Mouse (Mus musculus) hindbrain, postnatal 0 days (tissue): ENCODE results near the gene Sh3pxd2b. TPM values are rescaled to one million over a fixed set of nuclear protein-coding genes. Genes with fewer than 3 reads are reported as not detected.

ENCODE experiments used
- ATAC-seq: fragments of 200-750 bp; cut with Nextera tagmentation; 2 replicates; pipeline ENCODE4 v1.8.0; 2017; ENCODE audit warnings: mild to moderate bottlenecking, moderate TSS enrichment, moderate library complexity
- DNase-seq: peaks from one replicate; pipeline ENCODE4 v3.0.0-alpha.2; 2015; ENCODE audit warnings: low spot score
- H3K27ac ChIP-seq: fragments of 300-500 bp; sonication (generic); 2 replicates; pipeline ENCODE4 v1.5.1; 2014; ENCODE audit warnings: mild to moderate bottlenecking
- H3K27me3 ChIP-seq: fragments of 300-500 bp; sonication (generic); 2 replicates; pipeline ENCODE4 v1.6.1; 2014; ENCODE audit warnings: low read length, mixed read lengths; ENCODE audit not compliant: insufficient read depth
- H3K36me3 ChIP-seq: fragments of 300-500 bp; sonication (generic); 2 replicates; pipeline ENCODE4 v1.6.1; 2014; ENCODE audit warnings: low read length, mixed read lengths; ENCODE audit not compliant: insufficient read depth
- H3K4me1 ChIP-seq: fragments of 300-500 bp; sonication (generic); 2 replicates; pipeline ENCODE4 v1.6.1; 2014; ENCODE audit warnings: antibody characterized with exemption, low read length, mixed read lengths; ENCODE audit not compliant: insufficient read depth
- H3K4me2 ChIP-seq: fragments of 300-500 bp; sonication (generic); 2 replicates; pipeline ENCODE4 v1.6.1; 2014; ENCODE audit warnings: low read depth, mild to moderate bottlenecking, low read length, moderate library complexity, mixed read lengths
- H3K4me3 ChIP-seq: fragments of 300-500 bp; sonication (generic); 2 replicates; pipeline ENCODE4 v1.5.1; 2014; ENCODE audit warnings: low read length
- H3K9ac ChIP-seq: fragments of 300-500 bp; sonication (generic); replicated peaks from 2 replicates; pipeline ENCODE4 v1.6.1; 2014; ENCODE audit warnings: mild to moderate bottlenecking, low read length, moderate library complexity, mixed read lengths
- H3K9me3 ChIP-seq: fragments of 300-500 bp; sonication (generic); 2 replicates; pipeline ENCODE4 v1.6.1; 2016; ENCODE audit warnings: low read length, mixed read lengths
- CTCF ChIP-seq: IDR thresholded peaks from 2 replicates; pipeline ENCODE4 v1.5.1; 2016; ENCODE audit warnings: antibody characterized with exemption, control low read depth, low read depth
- WGBS: fragments of 180-500 bp; shearing (Covaris S2); extraction: QIAGEN DNeasy Blood & Tissue Kit; methylation state at CpG from one replicate; pipeline ENCODE4 v1.1.7; 2014; 5-methylcytosine and 5-hydroxymethylcytosine counted together
- polyA plus RNA-seq: library from polyadenylated mRNA; unstranded; fragments of >200 nt; fragmentation: Nextera tagmentation; extraction: Ambion mirVana; gene quantifications from 2 replicates; pipeline ENCODE4 v1.2.1, GENCODE M21; 2015
- total RNA-seq: library from RNA; depleted of rRNA; stranded (reverse); fragments of >200 nt; gene quantifications from 2 replicates; pipeline ENCODE4 v1.2.3, GENCODE M21; 2014

The Sh3pxd2b gene
- total and polyA plus RNA-seq, 2 experiments from 2014 or later = 7.4 to 37.4 TPM

DNA sequence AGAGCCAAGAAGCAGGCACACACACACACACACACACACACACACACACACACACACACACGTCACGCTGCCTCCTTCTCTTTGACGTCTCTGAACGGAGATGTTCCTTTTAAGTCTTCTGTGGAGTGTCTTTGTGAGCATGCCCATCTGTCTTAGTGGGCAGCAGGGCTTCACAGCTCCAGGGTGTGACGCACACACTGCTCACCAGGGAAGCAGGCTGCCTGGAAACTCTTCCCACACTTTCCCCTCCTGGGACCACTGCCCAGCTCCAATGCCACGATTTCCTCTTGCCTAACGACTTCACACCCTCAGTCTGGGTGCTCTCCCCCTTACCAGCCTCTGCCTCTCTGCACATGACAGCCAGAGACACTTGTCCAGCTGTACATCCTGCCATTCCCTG is 55.1 kb downstream of the Sh3pxd2b start:
- ATAC-seq (no peak), DNase-seq (no peak)
- H3K36me3 ChIP-seq = peaks cover 6% of the 10 kb centered on the region; the same call in 1 of the 2 replicates
- no peak overlapping the region for H3K4me3 ChIP-seq
- H3K27ac ChIP-seq = no peak overlapping the region
- no peaks in the 10 kb centered on the region for H3K4me1 ChIP-seq
- no peak overlapping the region for H3K9ac ChIP-seq
- no peak overlapping the region for H3K4me2 ChIP-seq
- no peaks in the 10 kb centered on the region for H3K9me3 ChIP-seq
- WGBS = 68% methylated on average over 7 of the region's 7 CpGs
- no peaks in the 10 kb centered on the region for H3K27me3 ChIP-seq
- no peak for TF ChIP-seq CTCF

- ATAC-seq (no peak), DNase-seq (no peak)
- no peak overlapping the region; the same call in 1 of the 2 replicates for H3K27ac ChIP-seq
- H3K27me3 ChIP-seq = no peaks in the 10 kb centered on the region
- H3K4me3 ChIP-seq = no peak overlapping the region
- H3K9me3 ChIP-seq = no peaks in the 10 kb centered on the region
- WGBS = 78% methylated on average over 3 of the region's 3 CpGs
- no peak for TF ChIP-seq CTCF
- H3K9ac ChIP-seq = no peak overlapping the region
- no peaks in the 10 kb centered on the region for H3K4me1 ChIP-seq
- H3K4me2 ChIP-seq = no peak overlapping the region
- peaks cover 10% of the 10 kb centered on the region; the same call in 1 of the 2 replicates for H3K36me3 ChIP-seq
Measured at GRCm38 (mm10) chr11:32404708-32405107, 57.1 kb downstream of the Sh3pxd2b start.

- no peak for TF ChIP-seq CTCF
- H3K9me3 ChIP-seq = no peaks in the 10 kb centered on the region
- WGBS = 82% methylated on average over 2 of the region's 3 CpGs
- no peak overlapping the region for H3K4me2 ChIP-seq
- H3K27me3 ChIP-seq = no peaks in the 10 kb centered on the region
- H3K27ac ChIP-seq = no peak overlapping the region
- H3K36me3 ChIP-seq = peaks cover 5% of the 10 kb centered on the region; the same call in 1 of the 2 replicates
- H3K4me3 ChIP-seq = no peak overlapping the region
- no peak for ATAC-seq
- no peaks in the 10 kb centered on the region; the same call in 1 of the 2 replicates for H3K4me1 ChIP-seq
- no peak for DNase-seq
- H3K9ac ChIP-seq = no peak overlapping the region
Measured at GRCm38 (mm10) chr11:32407863-32408262, 60.2 kb downstream of the Sh3pxd2b start.

- DNase-seq = no peak
- Histone ChIP-seq H3K36me3 (peaks cover 11% of the 10 kb centered on the region; the same call in 1 of the 2 replicates), H3K4me1 (no peaks in the 10 kb centered on the region; the same call in 1 of the 2 replicates), H3K9me3 (no peaks in the 10 kb centered on the region), H3K27me3 (no peaks in the 10 kb centered on the region), H3K9ac (no peak overlapping the region), H3K27ac (no peak overlapping the region), H3K4me2 (no peak overlapping the region), H3K4me3 (no peak overlapping the region)
- TF ChIP-seq CTCF = no peak
- no peak for ATAC-seq
Measured at GRCm38 (mm10) chr11:32409052-32409451, 61.4 kb downstream of the Sh3pxd2b start.

DNA sequence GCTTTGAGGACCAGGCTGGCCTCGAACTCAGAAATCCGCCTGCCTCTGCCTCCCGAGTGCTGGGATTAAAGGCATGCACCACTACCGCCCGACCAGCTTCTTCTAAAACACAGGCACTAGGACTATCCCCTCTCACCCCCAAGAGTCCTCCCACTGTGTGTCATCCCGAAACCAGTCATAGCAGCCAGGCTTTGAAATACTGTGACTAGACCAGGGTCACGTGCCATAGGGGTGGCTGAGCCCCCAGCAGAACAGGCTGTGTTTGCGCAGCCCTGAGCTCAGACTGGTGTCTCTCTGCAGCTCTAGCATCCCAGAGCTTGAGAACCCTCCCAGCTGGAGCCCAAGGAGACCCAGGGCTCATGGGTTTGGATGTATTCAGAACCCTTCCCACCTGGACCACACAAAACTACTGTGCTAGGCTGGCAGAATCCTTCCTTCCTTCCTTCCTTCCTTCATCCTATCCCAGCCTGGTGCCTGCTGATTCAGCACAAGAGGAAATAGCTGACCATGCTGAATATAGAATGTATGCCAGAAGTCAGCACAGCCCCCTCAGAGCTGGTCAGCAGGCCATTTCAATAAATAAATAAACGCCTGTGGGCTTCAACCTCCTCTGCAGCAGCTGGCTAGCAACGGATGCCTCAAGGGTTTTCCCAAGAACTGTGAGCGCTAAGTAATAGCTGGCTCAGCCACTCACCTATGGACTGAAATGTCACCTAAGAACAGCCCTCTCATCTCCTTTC is 62.4 kb downstream of the Sh3pxd2b start:
- Histone ChIP-seq H3K4me1 (no peaks in the 10 kb centered on the region; the same call in 1 of the 2 replicates), H3K27me3 (no peaks in the 10 kb centered on the region), H3K9me3 (no peaks in the 10 kb centered on the region), H3K36me3 (peaks cover 17% of the 10 kb centered on the region; the same call in 1 of the 2 replicates), H3K4me3 (no peak overlapping the region), H3K9ac (no peak overlapping the region), H3K27ac (no peak overlapping the region), H3K4me2 (no peak overlapping the region)
- 88% methylated on average over 11 of the region's 11 CpGs for WGBS
- no peak for TF ChIP-seq CTCF
- no peak for ATAC-seq
- DNase-seq = no peak

DNA sequence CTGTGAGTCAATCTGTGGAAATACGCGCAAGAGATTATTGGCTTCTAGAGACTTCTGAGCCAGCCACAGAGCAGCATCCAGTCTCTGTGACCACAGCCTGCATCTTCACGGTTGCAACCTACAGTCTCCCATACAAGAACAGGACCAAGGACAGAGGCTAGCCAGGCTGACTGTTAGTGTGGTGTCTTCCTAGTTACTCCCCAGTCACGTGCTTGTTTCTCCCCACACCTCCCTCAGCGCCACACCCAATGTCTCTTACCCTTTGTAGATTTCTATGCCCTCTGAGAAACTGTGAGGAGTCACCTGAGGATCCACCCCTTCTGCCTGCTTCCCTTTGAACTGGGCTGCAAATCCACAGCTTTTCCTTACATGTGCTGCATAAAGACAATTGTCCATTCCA is 72.4 kb downstream of the Sh3pxd2b start:
- H3K27me3 ChIP-seq = no peaks in the 10 kb centered on the region
- no peak for TF ChIP-seq CTCF
- no peaks in the 10 kb centered on the region for H3K9me3 ChIP-seq
- H3K36me3 ChIP-seq = peaks cover 50% of the 10 kb centered on the region
- WGBS = 86% methylated on average over 5 of the region's 5 CpGs
- H3K4me3 ChIP-seq = no peak overlapping the region
- no peak for DNase-seq
- H3K4me1 ChIP-seq = no peaks in the 10 kb centered on the region; the same call in 1 of the 2 replicates
- ATAC-seq = no peak
- no peak overlapping the region for H3K9ac ChIP-seq
- no peak overlapping the region for H3K27ac ChIP-seq
- no peak overlapping the region for H3K4me2 ChIP-seq

DNA sequence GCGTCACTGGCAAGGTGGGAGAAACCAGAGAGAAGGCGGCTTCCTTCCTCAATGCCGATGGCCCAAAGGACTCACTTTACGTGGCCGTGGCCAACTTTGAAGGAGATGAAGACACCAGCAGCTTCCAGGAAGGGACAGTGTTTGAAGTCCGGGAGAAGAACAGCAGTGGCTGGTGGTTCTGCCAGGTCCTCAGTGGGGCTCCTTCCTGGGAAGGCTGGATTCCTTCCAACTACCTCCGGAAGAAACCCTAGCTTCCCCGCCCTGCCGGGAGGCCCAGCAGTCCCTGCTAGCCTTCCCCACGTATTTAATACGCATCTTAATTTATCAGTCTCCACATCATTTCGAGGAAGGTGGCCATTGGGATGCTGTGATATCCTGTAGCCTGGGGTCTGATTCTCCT is 75.7 kb downstream of the Sh3pxd2b start:
- H3K4me2 ChIP-seq = no peak overlapping the region
- DNase-seq = peak; percentile 5
- no peak overlapping the region for H3K4me3 ChIP-seq
- WGBS = 62% methylated on average over 12 of the region's 12 CpGs
- ATAC-seq = no peak
- TF ChIP-seq CTCF = no peak
- no peak overlapping the region for H3K9ac ChIP-seq
- H3K4me1 ChIP-seq = no peaks in the 10 kb centered on the region; the same call in 1 of the 2 replicates
- H3K27me3 ChIP-seq = no peaks in the 10 kb centered on the region
- no peaks in the 10 kb centered on the region for H3K9me3 ChIP-seq
- peaks cover 26% of the 10 kb centered on the region for H3K36me3 ChIP-seq
- H3K27ac ChIP-seq = no peak overlapping the region
